Mouse (Mus musculus) G1E (cell line): ENCODE results near the gene Ppib. TPM values are rescaled to one million over a fixed set of nuclear protein-coding genes. Genes with fewer than 3 reads are reported as not detected.
A peak's percentile ranks its signal among the peaks of the same experiment; 100 is the strongest.

Experiments
- ATAC-seq: 2 replicates; pipeline ENCODE4 v1.8.0; 2016; ENCODE audit warnings: mild to moderate bottlenecking; ENCODE audit not compliant: insufficient number of reproducible peaks, poor library complexity, low FRiP score, severe bottlenecking; ENCODE audit errors: extremely low read depth
- DNase-seq: peaks from one replicate; pipeline ENCODE4 v3.0.0; 2012; ENCODE audit warnings: low spot score
- H3K27me3 ChIP-seq: 2 replicates; pipeline ENCODE4 v1.6.1; 2012; ENCODE audit warnings: mild to moderate bottlenecking, low read length, inconsistent platforms; ENCODE audit not compliant: insufficient read depth
- H3K36me3 ChIP-seq: replicated peaks from 2 replicates; pipeline ENCODE3; 2012; ENCODE audit warnings: mild to moderate bottlenecking, inconsistent platforms
- H3K4me1 ChIP-seq: 2 replicates; pipeline ENCODE4 v1.6.1; 2012; ENCODE audit warnings: low read depth, low read length, inconsistent platforms, mixed read lengths; ENCODE audit not compliant: insufficient read depth
- H3K4me3 ChIP-seq: 2 replicates; pipeline ENCODE4 v1.5.1; 2012; ENCODE audit warnings: low read depth, mild to moderate bottlenecking, inconsistent platforms, low read length, moderate library complexity, mixed read lengths
- H3K9me3 ChIP-seq: replicated peaks from 2 replicates; pipeline ENCODE4 v1.6.1; 2012; ENCODE audit warnings: inconsistent platforms
- CTCF ChIP-seq: IDR thresholded peaks from 2 replicates; pipeline ENCODE4 v1.5.1; 2012; ENCODE audit warnings: low read depth, low read length, inconsistent platforms, mixed read lengths
- GATA1 ChIP-seq: IDR thresholded peaks from 2 replicates; pipeline ENCODE4 v1.6.1; 2012; ENCODE audit warnings: borderline replicate concordance, low read length, inconsistent platforms, mixed read lengths
- GATA2 ChIP-seq: IDR thresholded peaks from 2 replicates; pipeline ENCODE4 v1.6.1; 2012; ENCODE audit warnings: low read depth, low read length, inconsistent platforms, borderline replicate concordance
- POLR2AphosphoS5 ChIP-seq: IDR thresholded peaks from 2 replicates; pipeline ENCODE4 v1.6.1; 2012; ENCODE audit warnings: low read depth, low read length, inconsistent platforms; ENCODE audit not compliant: insufficient replicate concordance
- TAL1 ChIP-seq: conservative IDR thresholded peaks from 2 replicates; pipeline ENCODE4 v1.6.1; 2012; ENCODE audit warnings: low read depth, low read length, inconsistent platforms, mixed read lengths
- polyA plus RNA-seq: library from polyadenylated mRNA; stranded (reverse); fragments of >175 nt; gene quantifications from 2 replicates; pipeline ENCODE4 v1.2.3, GENCODE M21; 2012
- total RNA-seq, 2 experiments: library from RNA; stranded (forward) in 1 of 2; stranded (reverse) in 1 of 2; fragments of 200-1000 nt in 1 of 2; fragments of >200 nt in 1 of 2; fragmentation: Nextera tagmentation in 1 of 2; gene quantifications; 2 replicates each; pipeline ENCODE4 v1.2.3; 2014 to 2017

The Ppib gene
- total and polyA plus RNA-seq, 3 experiments: 112 to 400 (median 293) TPM

DNA sequence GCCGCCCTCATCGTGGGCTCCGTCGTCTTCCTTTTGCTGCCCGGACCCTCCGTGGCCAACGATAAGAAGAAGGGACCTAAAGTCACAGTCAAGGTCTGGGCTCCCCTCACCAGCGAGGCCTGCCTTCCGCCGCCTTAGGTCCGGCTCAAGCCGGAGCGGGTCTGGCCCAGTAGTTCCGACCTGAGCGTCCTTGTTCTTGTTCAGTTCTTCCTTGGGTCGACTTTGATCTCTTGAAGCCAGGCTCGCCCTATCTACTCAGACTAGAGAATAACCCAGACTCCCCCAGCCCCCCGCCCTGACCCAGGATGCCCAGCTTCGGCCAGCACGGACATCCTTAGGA is 256 bp downstream of the Ppib start:
- Histone ChIP-seq H3K4me3 (peak overlapping the region; percentile 81), H3K36me3 (peaks cover 37% of the 10 kb centered on the region), H3K9me3 (0 out of 2 replicates have a peak, but pooled peaks cover 3% of the 10 kb centered on the region), H3K27me3 (no peaks in the 10 kb centered on the region), H3K4me1 (peaks cover 33% of the 10 kb centered on the region)
- TF ChIP-seq GATA1 (no peak), GATA2 (no peak), CTCF (no peak), TAL1 (no peak), POLR2AphosphoS5 (no peak)
- DNase-seq (no peak), ATAC-seq (no peak)

- peak overlapping the region; percentile 81 for H3K4me3 ChIP-seq
- ATAC-seq (no peak), DNase-seq (no peak)
- TF ChIP-seq TAL1 (no peak), POLR2AphosphoS5 (no peak), GATA1 (no peak), CTCF (no peak), GATA2 (no peak)
- peaks cover 44% of the 10 kb centered on the region for H3K36me3 ChIP-seq
- 0 out of 2 replicates have a peak, but pooled peaks cover 3% of the 10 kb centered on the region for H3K9me3 ChIP-seq
- no peaks in the 10 kb centered on the region for H3K27me3 ChIP-seq
- peaks cover 33% of the 10 kb centered on the region for H3K4me1 ChIP-seq
Measured at GRCm38 (mm10) chr9:66060986-66061385, 964 bp downstream of the Ppib start.

GRCm38 (mm10) chr9:66061656-66062055 is 1.6 kb downstream of the Ppib start:
- no peak for DNase-seq
- Histone ChIP-seq H3K4me1 (peaks cover 33% of the 10 kb centered on the region), H3K9me3 (0 out of 2 replicates have a peak, but pooled peaks cover 3% of the 10 kb centered on the region), H3K36me3 (peaks cover 51% of the 10 kb centered on the region), H3K27me3 (no peaks in the 10 kb centered on the region), H3K4me3 (no peak overlapping the region; the same call in 1 of the 2 replicates)
- TF ChIP-seq POLR2AphosphoS5 (no peak), GATA2 (no peak), TAL1 (no peak)
- ATAC-seq: no peak

DNA sequence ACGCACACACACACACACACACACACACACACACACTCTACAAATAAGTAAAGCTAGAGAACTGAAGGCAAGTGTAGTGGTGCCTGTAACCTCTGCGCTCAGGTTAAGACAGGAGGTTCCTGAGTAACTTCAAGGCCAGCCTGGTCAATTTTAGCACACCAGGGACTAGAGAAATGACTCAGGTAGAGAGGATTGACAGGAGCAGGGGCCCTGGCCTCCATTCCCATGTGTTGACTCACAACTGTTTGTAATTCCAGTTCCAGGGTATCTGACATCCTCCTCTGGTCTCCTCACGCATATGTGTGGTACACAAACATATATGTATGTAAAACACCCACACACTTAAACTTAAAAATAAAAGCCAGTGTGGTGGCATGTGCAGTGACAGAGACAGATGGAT is 3.4 kb downstream of the Ppib start:
- no peak for DNase-seq
- peaks cover 63% of the 10 kb centered on the region for H3K36me3 ChIP-seq
- 0 out of 2 replicates have a peak, but pooled peaks cover 3% of the 10 kb centered on the region for H3K9me3 ChIP-seq
- H3K4me1 ChIP-seq: peaks cover 31% of the 10 kb centered on the region
- no peak overlapping the region for H3K4me3 ChIP-seq
- no peak for ATAC-seq
- TF ChIP-seq GATA2 (no peak), GATA1 (no peak), TAL1 (no peak), CTCF (no peak), POLR2AphosphoS5 (no peak)
- H3K27me3 ChIP-seq: peaks cover under 1% of the 10 kb centered on the region

- Histone ChIP-seq H3K36me3 (peaks cover 63% of the 10 kb centered on the region), H3K4me1 (peaks cover 31% of the 10 kb centered on the region), H3K27me3 (peaks cover 9% of the 10 kb centered on the region), H3K4me3 (no peak overlapping the region), H3K9me3 (0 out of 2 replicates have a peak, but pooled peaks cover 3% of the 10 kb centered on the region)
- no peak for TF ChIP-seq GATA1
- TF ChIP-seq POLR2AphosphoS5: no peak
- no peak for TF ChIP-seq CTCF
- no peak for TF ChIP-seq GATA2
- no peak for ATAC-seq
- DNase-seq: no peak
Measured at GRCm38 (mm10) chr9:66064316-66064715, 4.3 kb downstream of the Ppib start.

GRCm38 (mm10) chr9:66066791-66067190 is 6.8 kb downstream of the Ppib start:
- H3K36me3 ChIP-seq: peaks cover 55% of the 10 kb centered on the region
- ATAC-seq (no peak), DNase-seq (no peak)
- peaks cover 14% of the 10 kb centered on the region for H3K27me3 ChIP-seq
- H3K4me3 ChIP-seq: no peak overlapping the region
- H3K9me3 ChIP-seq: 0 out of 2 replicates have a peak, but pooled peaks cover 3% of the 10 kb centered on the region
- TF ChIP-seq TAL1 (no peak), GATA2 (no peak), POLR2AphosphoS5 (no peak), CTCF (no peak), GATA1 (no peak)
- peaks cover 31% of the 10 kb centered on the region for H3K4me1 ChIP-seq

- Histone ChIP-seq H3K27me3 (peaks cover 15% of the 10 kb centered on the region), H3K4me3 (no peak overlapping the region), H3K9me3 (0 out of 2 replicates have a peak, but pooled peaks cover 3% of the 10 kb centered on the region), H3K4me1 (peaks cover 30% of the 10 kb centered on the region), H3K36me3 (peaks cover 51% of the 10 kb centered on the region)
- TF ChIP-seq GATA2 (no peak), CTCF (peak; percentile 33; the same call in 1 of the 2 replicates)
- no peak for ATAC-seq
- DNase-seq: no peak
Measured at GRCm38 (mm10) chr9:66067542-66067941, 7.5 kb downstream of the Ppib start.
